Comparison of ENCODE assay signal across 8 mouse cellular contexts in genomic region chr17:65613142-65613462, GRCm38 (mm10). TPM values are rescaled to one million over a fixed set of nuclear protein-coding genes. Genes with fewer than 3 reads are reported as not detected.
DNase-seq lines count a peak whose midpoint lies in the region; ATAC-seq and TF ChIP-seq lines count a peak whose summit lies in the region.

No protein-coding gene starts in this region.

- H3K36me3 ChIP-seq in embryonic facial prominence, embryonic 10.5 days (replicated peaks), result peaks cover 6% of the 10 kb centered on the region
- H3K36me3 ChIP-seq in myocyte (ENCODE audit: control insufficient read depth, insufficient read depth), result no peaks in the 10 kb centered on the region

- peak overlapping the region; percentile 93 for H3ac ChIP-seq in myocyte (ENCODE audit: control insufficient read depth, insufficient read length)

- H3K4me2 ChIP-seq in myocyte (ENCODE audit: low read depth), result no peak overlapping the region

- ATAC-seq in inflammation-experienced regulatory T-cells, adult 6 months, result peak; percentile 38

- TF ChIP-seq POLR2A in myocyte (IDR thresholded peaks at IDR 0.05; ENCODE audit: insufficient read length, low read depth), result no peak

- peak overlapping the region; percentile 100 for H3K27ac ChIP-seq in layer of hippocampus, adult 2 months
- peak overlapping the region; percentile 98 for H3K27ac ChIP-seq in embryonic facial prominence, embryonic 10.5 days (replicated peaks)

- TF ChIP-seq CTCF in layer of hippocampus, adult 2 months (conservative IDR thresholded peaks at IDR 0.05), result no peak

- no peak for DNase-seq in layer of hippocampus, adult 2 months (ENCODE audit: low spot score in 2 of 2)
- DNase-seq in layer of hippocampus, postnatal 14 days (ENCODE audit: low spot score in 2 of 2), result no peak
- no peak for DNase-seq in embryonic facial prominence, embryonic 10.5 days (ENCODE audit: low spot score)
- no peak for DNase-seq in spleen, adult 18-20 months
- DNase-seq in cerebellum, postnatal 10 days, result no peak
- DNase-seq in adrenal gland, postnatal 4 days (ENCODE audit: low spot score in 2 of 2), result no peak

- no peaks in the 10 kb centered on the region for H3K9me3 ChIP-seq in embryonic facial prominence, embryonic 10.5 days

- peaks cover 38% of the 10 kb centered on the region for H3K4me1 ChIP-seq in embryonic facial prominence, embryonic 10.5 days

- H3K79me2 ChIP-seq in myocyte (ENCODE audit: control insufficient read depth, insufficient read depth), result peaks cover 45% of the 10 kb centered on the region

- WGBS in embryonic facial prominence, embryonic 10.5 days, result under 1% methylated on average over 42 of the region's 42 CpGs

- peak overlapping the region; percentile 85 for H3K4me3 ChIP-seq in layer of hippocampus, adult 2 months
- peak overlapping the region; percentile 96 for H3K4me3 ChIP-seq in embryonic facial prominence, embryonic 10.5 days
- peak overlapping the region; percentile 45 for H3K4me3 ChIP-seq in myocyte

- H3K27me3 ChIP-seq in embryonic facial prominence, embryonic 10.5 days (replicated peaks; ENCODE audit: low read depth, poor library complexity, severe bottlenecking), result no peaks in the 10 kb centered on the region
- no peaks in the 10 kb centered on the region for H3K27me3 ChIP-seq in myocyte (ENCODE audit: control insufficient read depth, insufficient read depth, insufficient read length)

TF ChIP-seq in myocyte, 11 proteins besides CTCF, POLR2A, EP300 and RAD21:
- TF ChIP-seq TCF3 (IDR thresholded peaks at IDR 0.05; ENCODE audit: insufficient read length, low read depth) (no peak), SRF (IDR thresholded peaks at IDR 0.05; ENCODE audit: control insufficient read depth, insufficient read length, low read depth) (no peak), MYOD1 (IDR thresholded peaks at IDR 0.05; ENCODE audit: control insufficient read depth in 1 of 3, insufficient read length in 2 of 3, low read depth in 2 of 3) (no peak), TCF12 (IDR thresholded peaks at IDR 0.05; ENCODE audit: insufficient read depth, poor library complexity, severe bottlenecking) (no peak), CEBPB (IDR thresholded peaks at IDR 0.05; ENCODE audit: insufficient read depth, poor library complexity, severe bottlenecking) (no peak)

RNA-seq across cellular contexts. Expression of gene Vapa, which starts 0.3 kb away (rescaled TPM):
- total RNA-seq in layer of hippocampus, adult 2 months (2021), result 100 to 1,000 TPM; 131 to 137 TPM
- total RNA-seq in layer of hippocampus, postnatal 14 days (2021), result 100 to 1,000 TPM; 150 to 156 TPM
- 169 and 171 TPM in 2 replicates for polyA plus RNA-seq in embryonic facial prominence, embryonic 10.5 days (2016; fragmentation: Nextera tagmentation; extraction: Ambion mirVana)
- 10 to 100 TPM; 29.2 to 40.2 (median 37.4) TPM for polyA plus RNA-seq in inflammation-experienced regulatory T-cells, adult 6 months (2017; shearing (Covaris generic))
- polyA plus RNA-seq in myocyte (2012; fragmentation: generic; extraction: Trizol), result 78.9 TPM
- 100 to 1,000 TPM; 141 to 143 TPM for total RNA-seq in adrenal gland, postnatal 4 days (2021)

RNA-seq across cellular contexts. Expression of gene Txndc2, which starts 28.9 kb away (rescaled TPM):
- total RNA-seq in layer of hippocampus, adult 2 months (2021), result not detected
- under 1 TPM in 1 of 2 experiments, not detected in 1; 0.36 TPM for total RNA-seq in layer of hippocampus, postnatal 14 days (2021)
- 0.07 TPM in 1 of 2 replicates, not detected in the other for polyA plus RNA-seq in embryonic facial prominence, embryonic 10.5 days (2016; fragmentation: Nextera tagmentation; extraction: Ambion mirVana)
- polyA plus RNA-seq in inflammation-experienced regulatory T-cells, adult 6 months (2017; shearing (Covaris generic)), result not detected
- 0.04 TPM for polyA plus RNA-seq in myocyte (2012; fragmentation: generic; extraction: Trizol)
- 10 to 100 TPM; 23.7 to 24.4 TPM for total RNA-seq in adrenal gland, postnatal 4 days (2021)

Comparison
In these comparisons a context has a peak if more than half of its experiments do, and no peak if none do; other contexts are left out.
1. H3K4me3 ChIP-seq: peak in every context shown above with its lines; median percentile 96 in embryonic facial prominence, embryonic 10.5 days; 85 in layer of hippocampus, adult 2 months; 45 in myocyte.
2. RNA of gene Txndc2, which starts 28.9 kb away (total RNA-seq): 23.7 to 24.4 TPM in adrenal gland, postnatal 4 days; 0.36 TPM in layer of hippocampus, postnatal 14 days and not detected in layer of hippocampus, adult 2 months; every median in the first group is over 10 times any median in the second.